Mouse (Mus musculus) heart, adult 2 months (tissue): ENCODE measurements around the gene Arhgef19.

Source experiments
- CTCF ChIP-seq: fragments of 200-600 bp; IDR thresholded peaks from 2 replicates; pipeline ENCODE4 v1.8.1; 2022; ENCODE audit warnings: antibody characterized with exemption, mild to moderate bottlenecking, moderate library complexity
- EP300 ChIP-seq: fragments of 200-500 bp; IDR thresholded peaks from 2 replicates; pipeline ENCODE4 v1.6.1; 2011; ENCODE audit warnings: low read depth, low read length, control low read depth; ENCODE audit not compliant: insufficient read depth

GRCm38 (mm10) chr4:141241861-141242260 lies 2.6 kb downstream of the Arhgef19 start:
- TF ChIP-seq EP300 (no peak), CTCF (no peak)
